In genomic region chr5:35396976-35397641, GRCm38 (mm10) we compare ENCODE assay signal across 10 mouse cellular contexts. TPM values are rescaled to one million over a fixed set of nuclear protein-coding genes. Genes with fewer than 3 reads are reported as not detected.
DNase-seq lines count a peak whose midpoint lies in the region; ATAC-seq lines count a peak whose summit lies in the region.
"Had no signal": no experiment of that assay in that cellular context is flagged by ENCODE, and none has a peak within 500 bp of the region (broad histone marks: within the 10 kb centered on the region; RNA-seq: fewer than 3 reads in every experiment).

No protein-coding gene starts in this region.

- no peak for ATAC-seq in kidney, embryonic 16.5 days (ENCODE audit: low FRiP score, low TSS enrichment)
- no peak for ATAC-seq in forebrain, embryonic 13.5 days
- ATAC-seq in neural tube, embryonic 13.5 days (ENCODE audit: low read depth): no peak

- under 1% methylated on average over 57 of the region's 57 CpGs for WGBS in kidney, embryonic 16.5 days
- under 1% methylated on average over 57 of the region's 57 CpGs for WGBS in forebrain, embryonic 13.5 days
- under 1% methylated on average over 57 of the region's 57 CpGs for WGBS in neural tube, embryonic 13.5 days

- peak overlapping the region; percentile 17 for H3K4me2 ChIP-seq in kidney, embryonic 16.5 days (replicated peaks; ENCODE audit: low read depth, low read length)
- peak overlapping the region; percentile 29 for H3K4me2 ChIP-seq in forebrain, embryonic 13.5 days
- H3K4me2 ChIP-seq in neural tube, embryonic 13.5 days: peak overlapping the region; percentile 24

- no peaks in the 10 kb centered on the region for H3K36me3 ChIP-seq in kidney, embryonic 16.5 days (ENCODE audit: insufficient read depth, low read length)
- no peaks in the 10 kb centered on the region for H3K36me3 ChIP-seq in forebrain, embryonic 13.5 days (ENCODE audit: poor library complexity, severe bottlenecking)
- H3K36me3 ChIP-seq in neural tube, embryonic 13.5 days: no peaks in the 10 kb centered on the region

- H3K9ac ChIP-seq in kidney, embryonic 16.5 days (replicated peaks; ENCODE audit: low read length): no peak overlapping the region
- H3K9ac ChIP-seq in forebrain, embryonic 13.5 days: no peak overlapping the region
- 0 out of 2 replicates have a peak overlapping the region, but pooled peaks have one; percentile 22 for H3K9ac ChIP-seq in neural tube, embryonic 13.5 days

- no peak overlapping the region for H3K27ac ChIP-seq in kidney, embryonic 16.5 days (ENCODE audit: low read length)
- no peak overlapping the region for H3K27ac ChIP-seq in forebrain, embryonic 13.5 days
- H3K27ac ChIP-seq in neural tube, embryonic 13.5 days (replicated peaks): no peak overlapping the region

- peak; percentile 43 for DNase-seq in embryo, embryonic 10 days (ENCODE audit: low spot score)
- DNase-seq in embryo, embryonic 11 days: no peak
- DNase-seq in kidney, postnatal 4 days: no peak
- DNase-seq in thymus, postnatal 25 days: no peak
- no peak for DNase-seq in gastrocnemius, adult 18-20 months (ENCODE audit: low spot score)
- DNase-seq: kidney, adult 9 months had no signal

- H3K4me3 ChIP-seq in kidney, embryonic 16.5 days (ENCODE audit: low read length): peak overlapping the region; percentile 22
- 0 out of 2 replicates have a peak overlapping the region, but pooled peaks have one; percentile 7 for H3K4me3 ChIP-seq in forebrain, embryonic 13.5 days
- peak overlapping the region; percentile 15 for H3K4me3 ChIP-seq in neural tube, embryonic 13.5 days

- no peaks in the 10 kb centered on the region for H3K9me3 ChIP-seq in kidney, embryonic 16.5 days (ENCODE audit: low read length)
- H3K9me3 ChIP-seq in forebrain, embryonic 13.5 days (replicated peaks): no peaks in the 10 kb centered on the region
- no peaks in the 10 kb centered on the region for H3K9me3 ChIP-seq in neural tube, embryonic 13.5 days

- peaks cover 98% of the 10 kb centered on the region for H3K27me3 ChIP-seq in kidney, embryonic 16.5 days (ENCODE audit: insufficient read depth, low read length)
- peaks cover 98% of the 10 kb centered on the region for H3K27me3 ChIP-seq in forebrain, embryonic 13.5 days
- peaks cover 98% of the 10 kb centered on the region for H3K27me3 ChIP-seq in neural tube, embryonic 13.5 days

- peaks cover 6% of the 10 kb centered on the region for H3K4me1 ChIP-seq in kidney, embryonic 16.5 days (ENCODE audit: insufficient read depth, low read length)
- peaks cover 20% of the 10 kb centered on the region for H3K4me1 ChIP-seq in forebrain, embryonic 13.5 days
- H3K4me1 ChIP-seq in neural tube, embryonic 13.5 days (replicated peaks): peaks cover 20% of the 10 kb centered on the region

RNA-seq across cellular contexts. Expression of gene Hmx1, which starts 8.2 kb away (rescaled TPM):
- polyA plus RNA-seq in kidney, embryonic 16.5 days (2015; fragmentation: Nextera tagmentation; extraction: Ambion mirVana): 0.19 TPM in 1 of 2 replicates, not detected in the other
- polyA plus RNA-seq in forebrain, embryonic 13.5 days (2015; fragmentation: Nextera tagmentation; extraction: Ambion mirVana): not detected in 2 replicates
- polyA plus RNA-seq in neural tube, embryonic 13.5 days (2015; fragmentation: Nextera tagmentation; extraction: Ambion mirVana): 8.7 and 12.3 TPM in 2 replicates
- total RNA-seq in gastrocnemius, adult 18-20 months (2021): not detected
- total RNA-seq: left cerebral cortex, postnatal 36 days had no signal
